Mouse (Mus musculus) neural tube, embryonic 12.5 days (tissue): ENCODE results near the gene Tcte1. TPM values are rescaled to one million over a fixed set of nuclear protein-coding genes. Genes with fewer than 3 reads are reported as not detected.

Source experiments
- ATAC-seq: fragments of 200-750 bp; cut with Nextera tagmentation; 2 replicates; pipeline ENCODE4 v1.8.0; 2017; ENCODE audit warnings: low read depth, mild to moderate bottlenecking, moderate TSS enrichment, moderate library complexity; ENCODE audit not compliant: low FRiP score
- H3K27ac ChIP-seq: fragments of 300-500 bp; sonication (generic); 2 replicates; pipeline ENCODE4 v1.5.1; 2016
- H3K27me3 ChIP-seq: fragments of 300-500 bp; sonication (generic); replicated peaks from 2 replicates; pipeline ENCODE4 v1.6.1; 2016; ENCODE audit warnings: mild to moderate bottlenecking
- H3K36me3 ChIP-seq: fragments of 300-500 bp; sonication (generic); 2 replicates; pipeline ENCODE4 v1.6.1; 2016; ENCODE audit warnings: mild to moderate bottlenecking
- H3K4me1 ChIP-seq: fragments of 300-500 bp; sonication (generic); 2 replicates; pipeline ENCODE4 v1.6.1; 2016
- H3K4me2 ChIP-seq: fragments of 300-500 bp; sonication (generic); replicated peaks from 2 replicates; pipeline ENCODE4 v1.6.1; 2016; ENCODE audit warnings: mild to moderate bottlenecking
- H3K4me3 ChIP-seq: fragments of 300-500 bp; sonication (generic); 2 replicates; pipeline ENCODE4 v1.5.1; 2016
- H3K9ac ChIP-seq: fragments of 300-500 bp; sonication (generic); 2 replicates; pipeline ENCODE4 v1.6.1; 2016; ENCODE audit warnings: mild to moderate bottlenecking
- H3K9me3 ChIP-seq: fragments of 300-500 bp; sonication (generic); 2 replicates; pipeline ENCODE4 v1.6.1; 2016; ENCODE audit warnings: mild to moderate bottlenecking
- WGBS: fragments of 180-500 bp; shearing (Covaris S2); methylation state at CpG from one replicate; pipeline ENCODE4 v1.1.7; 2016; 5-methylcytosine and 5-hydroxymethylcytosine counted together
- polyA plus RNA-seq: library from polyadenylated mRNA; unstranded; fragments of >200 nt; fragmentation: Nextera tagmentation; extraction: Ambion mirVana; gene quantifications from 2 replicates; pipeline ENCODE4 v1.2.1, GENCODE M21; 2016

Tcte1 gene
- polyA plus RNA-seq, 1 experiment from 2014 or later: 1.9 TPM

- Histone ChIP-seq H3K27me3 (no peaks in the 10 kb centered on the region), H3K4me3 (no peak overlapping the region), H3K27ac (no peak overlapping the region), H3K4me1 (0 out of 2 replicates have a peak, but pooled peaks cover 3% of the 10 kb centered on the region), H3K4me2 (no peak overlapping the region), H3K9ac (no peak overlapping the region), H3K9me3 (no peaks in the 10 kb centered on the region), H3K36me3 (peaks cover 45% of the 10 kb centered on the region)
- peak; percentile 42 for ATAC-seq
- WGBS: 54% methylated on average over 8 of the region's 8 CpGs
Observed at GRCm38 (mm10) chr17:45516488-45516887, 6.7 kb upstream of the Tcte1 start.

- H3K4me2 ChIP-seq: no peak overlapping the region
- peak; percentile 13; the same call in 1 of the 2 replicates for ATAC-seq
- 94% methylated on average over 21 of the region's 21 CpGs for WGBS
- 0 out of 2 replicates have a peak, but pooled peaks cover 3% of the 10 kb centered on the region for H3K4me1 ChIP-seq
- no peaks in the 10 kb centered on the region for H3K9me3 ChIP-seq
- no peak overlapping the region for H3K9ac ChIP-seq
- no peak overlapping the region for H3K4me3 ChIP-seq
- no peak overlapping the region for H3K27ac ChIP-seq
- H3K27me3 ChIP-seq: no peaks in the 10 kb centered on the region
- peaks cover 43% of the 10 kb centered on the region for H3K36me3 ChIP-seq
Observed at GRCm38 (mm10) chr17:45517135-45517534, 6.1 kb upstream of the Tcte1 start.

- H3K36me3 ChIP-seq: peaks cover 43% of the 10 kb centered on the region
- H3K4me3 ChIP-seq: no peak overlapping the region
- no peak overlapping the region for H3K9ac ChIP-seq
- H3K4me2 ChIP-seq: no peak overlapping the region
- peaks cover 6% of the 10 kb centered on the region; the same call in 1 of the 2 replicates for H3K4me1 ChIP-seq
- H3K9me3 ChIP-seq: no peaks in the 10 kb centered on the region
- no peaks in the 10 kb centered on the region for H3K27me3 ChIP-seq
- 0 out of 2 replicates have a peak, but pooled peaks have one; percentile 5 for ATAC-seq
- 94% methylated on average over 28 of the region's 28 CpGs for WGBS
- H3K27ac ChIP-seq: no peak overlapping the region
Observed at GRCm38 (mm10) chr17:45517549-45518215, 5.6 kb upstream of the Tcte1 start.

GRCm38 (mm10) chr17:45518766-45519475 is 4.3 kb upstream of the Tcte1 start:
- H3K4me2 ChIP-seq: no peak overlapping the region
- H3K4me1 ChIP-seq: peaks cover 15% of the 10 kb centered on the region
- H3K9me3 ChIP-seq: no peaks in the 10 kb centered on the region
- H3K36me3 ChIP-seq: peaks cover 43% of the 10 kb centered on the region
- no peaks in the 10 kb centered on the region for H3K27me3 ChIP-seq
- ATAC-seq: no peak
- H3K9ac ChIP-seq: no peak overlapping the region
- 80% methylated on average over 12 of the region's 12 CpGs for WGBS
- H3K27ac ChIP-seq: no peak overlapping the region
- no peak overlapping the region for H3K4me3 ChIP-seq

- Histone ChIP-seq H3K4me1 (peaks cover 15% of the 10 kb centered on the region), H3K9ac (no peak overlapping the region), H3K4me3 (no peak overlapping the region), H3K4me2 (no peak overlapping the region), H3K9me3 (no peaks in the 10 kb centered on the region), H3K27ac (peak overlapping the region; percentile 46; the same call in 1 of the 2 replicates), H3K27me3 (no peaks in the 10 kb centered on the region), H3K36me3 (peaks cover 43% of the 10 kb centered on the region)
- 80% methylated on average over 11 of the region's 11 CpGs for WGBS
- no peak for ATAC-seq
Observed at GRCm38 (mm10) chr17:45520136-45520535, 3.1 kb upstream of the Tcte1 start.

GRCm38 (mm10) chr17:45524961-45525360 is 1.7 kb downstream of the Tcte1 start:
- Histone ChIP-seq H3K4me1 (peaks cover 12% of the 10 kb centered on the region), H3K9me3 (no peaks in the 10 kb centered on the region), H3K27ac (no peak overlapping the region), H3K27me3 (peaks cover 10% of the 10 kb centered on the region), H3K4me3 (no peak overlapping the region), H3K9ac (no peak overlapping the region), H3K4me2 (no peak overlapping the region), H3K36me3 (peaks cover 11% of the 10 kb centered on the region)
- ATAC-seq: no peak
- 39% methylated on average over 4 of the region's 4 CpGs for WGBS

- no peak overlapping the region for H3K27ac ChIP-seq
- H3K27me3 ChIP-seq: peaks cover 15% of the 10 kb centered on the region
- H3K36me3 ChIP-seq: no peaks in the 10 kb centered on the region
- no peak overlapping the region for H3K4me3 ChIP-seq
- ATAC-seq: no peak
- no peak overlapping the region for H3K4me2 ChIP-seq
- H3K9me3 ChIP-seq: no peaks in the 10 kb centered on the region
- 22% methylated on average over 5 of the region's 5 CpGs for WGBS
- no peak overlapping the region for H3K9ac ChIP-seq
- H3K4me1 ChIP-seq: peaks cover 12% of the 10 kb centered on the region
Observed at GRCm38 (mm10) chr17:45526571-45526970, 3.3 kb downstream of the Tcte1 start.

- Histone ChIP-seq H3K27me3 (peaks cover 38% of the 10 kb centered on the region), H3K36me3 (no peaks in the 10 kb centered on the region), H3K9ac (no peak overlapping the region), H3K4me3 (no peak overlapping the region), H3K4me2 (no peak overlapping the region), H3K4me1 (no peaks in the 10 kb centered on the region), H3K27ac (no peak overlapping the region), H3K9me3 (no peaks in the 10 kb centered on the region)
- 48% methylated on average over 13 of the region's 13 CpGs for WGBS
- ATAC-seq: no peak
Observed at GRCm38 (mm10) chr17:45530346-45530782, 7.1 kb downstream of the Tcte1 start.

- Histone ChIP-seq H3K36me3 (no peaks in the 10 kb centered on the region), H3K4me2 (no peak overlapping the region), H3K27ac (no peak overlapping the region), H3K4me3 (no peak overlapping the region), H3K9ac (no peak overlapping the region), H3K9me3 (no peaks in the 10 kb centered on the region), H3K4me1 (no peaks in the 10 kb centered on the region), H3K27me3 (peaks cover 43% of the 10 kb centered on the region)
- 58% methylated on average over 15 of the region's 15 CpGs for WGBS
- ATAC-seq: no peak
Observed at GRCm38 (mm10) chr17:45532896-45533295, 9.7 kb downstream of the Tcte1 start.

- 16% methylated on average over 5 of the region's 5 CpGs for WGBS
- no peaks in the 10 kb centered on the region for H3K36me3 ChIP-seq
- H3K9me3 ChIP-seq: no peaks in the 10 kb centered on the region
- peaks cover 43% of the 10 kb centered on the region for H3K27me3 ChIP-seq
- no peak for ATAC-seq
- H3K4me2 ChIP-seq: no peak overlapping the region
- no peaks in the 10 kb centered on the region for H3K4me1 ChIP-seq
- H3K4me3 ChIP-seq: no peak overlapping the region
- no peak overlapping the region for H3K9ac ChIP-seq
- H3K27ac ChIP-seq: no peak overlapping the region
Observed at GRCm38 (mm10) chr17:45536264-45536663, 13.0 kb downstream of the Tcte1 start.

- Histone ChIP-seq H3K4me1 (peaks cover 1% of the 10 kb centered on the region; the same call in 1 of the 2 replicates), H3K4me3 (no peak overlapping the region), H3K27ac (no peak overlapping the region), H3K4me2 (no peak overlapping the region), H3K9me3 (no peaks in the 10 kb centered on the region), H3K9ac (no peak overlapping the region), H3K36me3 (no peaks in the 10 kb centered on the region), H3K27me3 (peaks cover 53% of the 10 kb centered on the region)
- 67% methylated on average over 4 of the region's 4 CpGs for WGBS
- ATAC-seq: no peak
Observed at GRCm38 (mm10) chr17:45538394-45538793, 15.2 kb downstream of the Tcte1 start.

- WGBS: 81% methylated on average over 21 of the region's 21 CpGs
- ATAC-seq: no peak
- H3K4me1 ChIP-seq: peaks cover 14% of the 10 kb centered on the region
- no peak overlapping the region for H3K4me2 ChIP-seq
- H3K9ac ChIP-seq: no peak overlapping the region
- H3K27me3 ChIP-seq: peaks cover 55% of the 10 kb centered on the region
- no peaks in the 10 kb centered on the region for H3K9me3 ChIP-seq
- H3K27ac ChIP-seq: no peak overlapping the region
- H3K4me3 ChIP-seq: no peak overlapping the region
- H3K36me3 ChIP-seq: peaks cover 2% of the 10 kb centered on the region; the same call in 1 of the 2 replicates
Observed at GRCm38 (mm10) chr17:45539664-45540063, 16.4 kb downstream of the Tcte1 start.
